Mouse (Mus musculus): ENCODE results near the gene Tbl1xr1. TPM values are rescaled to one million over a fixed set of nuclear protein-coding genes. Genes with fewer than 3 reads are reported as not detected.

Gene Tbl1xr1
- polyA plus RNA-seq, 1 experiment from 2014 or later: 27.5 TPM

DNA sequence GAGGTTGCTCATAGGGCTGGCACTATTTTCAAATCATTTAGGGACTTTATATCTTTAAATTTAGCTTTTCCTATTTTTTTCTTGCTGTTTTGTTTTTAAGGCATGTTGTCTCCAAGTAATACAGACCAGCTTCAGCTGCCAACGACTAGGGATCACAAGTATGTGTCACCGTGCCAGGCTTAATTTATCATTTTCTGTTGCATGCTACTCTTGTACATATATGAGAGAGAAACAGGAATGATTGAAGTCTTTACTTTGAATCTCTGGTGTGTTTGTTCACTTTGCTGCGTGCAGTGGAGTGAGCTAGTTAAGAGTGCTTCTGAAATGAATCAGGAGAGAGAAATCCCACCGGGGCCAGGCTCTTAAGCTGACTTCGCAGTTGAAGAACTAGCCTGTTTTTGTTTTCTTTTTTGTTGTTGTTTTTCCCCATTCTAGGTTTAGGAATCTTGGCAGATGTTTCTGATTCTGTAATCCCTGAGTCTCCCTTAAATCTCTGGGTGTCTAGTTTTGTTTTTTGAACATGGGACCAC lies 27.6 kb downstream of the Tbl1xr1 start:
- H3K27ac ChIP-seq: no peak overlapping the region
- H3K27me3 ChIP-seq (ENCODE audit: low read depth, poor library complexity, severe bottlenecking): no peaks in the 10 kb centered on the region
- H3K4me3 ChIP-seq: no peak overlapping the region
- WGBS: 78% methylated on average over 5 of the region's 5 CpGs
- no peak for DNase-seq (ENCODE audit: low spot score)
- H3K36me3 ChIP-seq: peaks cover 4% of the 10 kb centered on the region; the same call in 1 of the 2 replicates
- H3K9me3 ChIP-seq (replicated peaks): no peaks in the 10 kb centered on the region
- peaks cover 43% of the 10 kb centered on the region for H3K4me1 ChIP-seq

- 28% methylated on average over 6 of the region's 6 CpGs for WGBS
- no peaks in the 10 kb centered on the region for H3K9me3 ChIP-seq (replicated peaks)
- peaks cover 36% of the 10 kb centered on the region for H3K4me1 ChIP-seq
- no peak overlapping the region for H3K27ac ChIP-seq
- H3K36me3 ChIP-seq: peaks cover 7% of the 10 kb centered on the region
- no peak overlapping the region for H3K4me3 ChIP-seq
- no peak for DNase-seq (ENCODE audit: low spot score)
- H3K27me3 ChIP-seq (ENCODE audit: low read depth, poor library complexity, severe bottlenecking): no peaks in the 10 kb centered on the region
Measured at GRCm38 (mm10) chr3:22105471-22105870, 29.0 kb downstream of the Tbl1xr1 start.

DNA sequence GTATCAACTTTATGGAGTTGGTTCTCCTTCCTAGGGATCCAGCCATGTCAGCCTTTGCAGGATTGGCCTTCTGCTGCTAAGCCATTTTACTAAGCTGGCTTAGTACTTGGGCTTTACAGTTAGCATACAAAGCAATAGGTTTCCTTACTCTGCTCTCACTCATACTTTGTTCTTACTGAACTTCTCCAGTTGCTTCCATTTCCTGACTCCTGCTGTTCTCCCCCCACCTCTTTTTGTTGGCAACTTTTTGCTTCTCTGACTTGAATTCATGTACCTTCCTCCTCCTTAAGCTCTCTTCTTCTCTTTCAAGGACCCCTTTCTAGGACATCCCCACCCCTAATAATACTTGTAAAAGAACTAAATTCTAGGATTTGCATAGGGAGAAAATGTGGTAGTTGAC lies 31.6 kb downstream of the Tbl1xr1 start:
- H3K4me3 ChIP-seq: no peak overlapping the region
- H3K36me3 ChIP-seq: peaks cover 13% of the 10 kb centered on the region; the same call in 1 of the 2 replicates
- no peaks in the 10 kb centered on the region for H3K9me3 ChIP-seq (replicated peaks)
- no peak overlapping the region for H3K27ac ChIP-seq
- DNase-seq (ENCODE audit: low spot score): no peak
- H3K4me1 ChIP-seq: peaks cover 24% of the 10 kb centered on the region
- H3K27me3 ChIP-seq (ENCODE audit: low read depth, poor library complexity, severe bottlenecking): no peaks in the 10 kb centered on the region

GRCm38 (mm10) chr3:22109651-22110050 lies 33.2 kb downstream of the Tbl1xr1 start:
- no peak overlapping the region for H3K4me3 ChIP-seq
- H3K27me3 ChIP-seq (ENCODE audit: low read depth, poor library complexity, severe bottlenecking): no peaks in the 10 kb centered on the region
- no peaks in the 10 kb centered on the region for H3K9me3 ChIP-seq (replicated peaks)
- 55% methylated on average over 1 of the region's 1 CpGs for WGBS
- peaks cover 18% of the 10 kb centered on the region for H3K4me1 ChIP-seq
- no peak for DNase-seq (ENCODE audit: low spot score)
- H3K36me3 ChIP-seq: peaks cover 13% of the 10 kb centered on the region; the same call in 1 of the 2 replicates
- H3K27ac ChIP-seq: no peak overlapping the region

- no peak overlapping the region for H3K27ac ChIP-seq
- H3K27me3 ChIP-seq (ENCODE audit: low read depth, poor library complexity, severe bottlenecking): no peaks in the 10 kb centered on the region
- 93% methylated on average over 4 of the region's 4 CpGs for whole genome bisulfite sequencing
- peaks cover 17% of the 10 kb centered on the region for H3K4me1 ChIP-seq
- no peaks in the 10 kb centered on the region for H3K9me3 ChIP-seq (replicated peaks)
- H3K4me3 ChIP-seq: no peak overlapping the region
- H3K36me3 ChIP-seq: peaks cover 13% of the 10 kb centered on the region; the same call in 1 of the 2 replicates
- no peak for DNase-seq (ENCODE audit: low spot score)
Measured at GRCm38 (mm10) chr3:22113773-22114172, 37.3 kb downstream of the Tbl1xr1 start.

DNA sequence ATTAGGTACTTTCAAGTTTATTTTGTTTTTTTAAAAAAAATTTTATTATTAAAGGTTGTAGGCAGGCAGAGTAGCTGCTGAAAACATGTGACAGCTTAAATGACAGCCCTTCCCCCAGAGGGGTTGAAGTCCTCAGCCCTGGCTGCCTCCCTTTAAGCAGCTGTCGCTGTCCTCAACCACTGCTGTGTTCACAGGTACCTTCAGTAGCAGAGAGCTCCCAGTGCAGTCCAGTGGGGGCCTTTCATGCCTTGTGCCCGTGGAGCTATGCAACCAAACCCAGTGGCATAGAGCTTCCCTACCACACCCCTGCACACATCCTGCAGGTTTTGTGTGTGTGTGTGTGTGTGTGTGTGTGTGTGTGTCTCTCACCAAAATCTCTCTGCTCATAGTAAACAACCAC lies 38.8 kb downstream of the Tbl1xr1 start:
- Histone ChIP-seq H3K4me3 (no peak overlapping the region), H3K9me3 (replicated peaks) (no peaks in the 10 kb centered on the region), H3K27ac (no peak overlapping the region), H3K4me1 (peaks cover 17% of the 10 kb centered on the region), H3K27me3 (ENCODE audit: low read depth, poor library complexity, severe bottlenecking) (no peaks in the 10 kb centered on the region), H3K36me3 (peaks cover 10% of the 10 kb centered on the region; the same call in 1 of the 2 replicates)
- WGBS: 48% methylated on average over 2 of the region's 2 CpGs
- no peak for DNase-seq (ENCODE audit: low spot score)

- Histone ChIP-seq H3K27me3 (ENCODE audit: low read depth, poor library complexity, severe bottlenecking) (no peaks in the 10 kb centered on the region), H3K9me3 (replicated peaks) (no peaks in the 10 kb centered on the region), H3K27ac (no peak overlapping the region), H3K4me1 (peaks cover 17% of the 10 kb centered on the region), H3K36me3 (peaks cover 10% of the 10 kb centered on the region; the same call in 1 of the 2 replicates), H3K4me3 (no peak overlapping the region)
- no peak for DNase-seq (ENCODE audit: low spot score)
- WGBS: 88% methylated on average over 3 of the region's 3 CpGs
Measured at GRCm38 (mm10) chr3:22115678-22116077, 39.2 kb downstream of the Tbl1xr1 start.

DNA sequence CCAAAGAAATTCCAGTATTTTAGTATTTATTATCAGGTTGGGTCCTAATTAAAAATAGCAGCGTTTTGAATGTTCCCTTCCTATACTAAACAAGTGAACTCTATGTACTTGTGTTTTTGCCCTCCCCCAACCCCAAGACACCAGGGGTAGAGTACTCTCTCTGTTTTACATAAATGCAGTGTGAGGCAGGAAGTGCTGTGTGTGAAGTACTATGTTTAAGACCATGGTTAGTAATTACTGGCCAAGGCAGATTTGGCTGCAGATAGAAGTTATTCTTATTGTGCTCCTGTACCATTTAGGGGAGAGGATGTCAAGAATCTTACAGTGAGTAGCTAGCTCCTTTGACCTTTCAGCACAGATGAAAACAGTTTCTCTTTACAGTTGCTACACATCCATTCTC lies 39.7 kb downstream of the Tbl1xr1 start:
- Histone ChIP-seq H3K36me3 (peaks cover 8% of the 10 kb centered on the region; the same call in 1 of the 2 replicates), H3K4me3 (no peak overlapping the region), H3K27ac (no peak overlapping the region), H3K9me3 (replicated peaks) (no peaks in the 10 kb centered on the region), H3K4me1 (peaks cover 17% of the 10 kb centered on the region), H3K27me3 (ENCODE audit: low read depth, poor library complexity, severe bottlenecking) (no peaks in the 10 kb centered on the region)
- WGBS: 70% methylated on average over 1 of the region's 1 CpGs
- no peak for DNase-seq (ENCODE audit: low spot score)

- WGBS: 56% methylated on average over 3 of the region's 3 CpGs
- Histone ChIP-seq H3K9me3 (replicated peaks) (no peaks in the 10 kb centered on the region), H3K27me3 (ENCODE audit: low read depth, poor library complexity, severe bottlenecking) (no peaks in the 10 kb centered on the region), H3K4me1 (peaks cover 22% of the 10 kb centered on the region), H3K27ac (no peak overlapping the region), H3K4me3 (no peak overlapping the region), H3K36me3 (no peaks in the 10 kb centered on the region)
- DNase-seq (ENCODE audit: low spot score): no peak
Measured at GRCm38 (mm10) chr3:22121741-22122140, 45.3 kb downstream of the Tbl1xr1 start.

- H3K27ac ChIP-seq: no peak overlapping the region
- 82% methylated on average over 2 of the region's 2 CpGs for WGBS
- H3K27me3 ChIP-seq (ENCODE audit: low read depth, poor library complexity, severe bottlenecking): no peaks in the 10 kb centered on the region
- no peaks in the 10 kb centered on the region for H3K9me3 ChIP-seq (replicated peaks)
- 0 out of 2 replicates have a peak, but pooled peaks cover 4% of the 10 kb centered on the region for H3K36me3 ChIP-seq
- no peak for DNase-seq (ENCODE audit: low spot score)
- no peak overlapping the region for H3K4me3 ChIP-seq
- H3K4me1 ChIP-seq: peaks cover 25% of the 10 kb centered on the region
Measured at GRCm38 (mm10) chr3:22123145-22123544, 46.7 kb downstream of the Tbl1xr1 start.

- no peak overlapping the region for H3K4me3 ChIP-seq
- no peaks in the 10 kb centered on the region for H3K9me3 ChIP-seq (replicated peaks)
- WGBS: 58% methylated on average over 5 of the region's 5 CpGs
- H3K36me3 ChIP-seq: peaks cover 10% of the 10 kb centered on the region; the same call in 1 of the 2 replicates
- no peaks in the 10 kb centered on the region for H3K27me3 ChIP-seq (ENCODE audit: low read depth, poor library complexity, severe bottlenecking)
- DNase-seq (ENCODE audit: low spot score): no peak
- no peak overlapping the region for H3K27ac ChIP-seq
- H3K4me1 ChIP-seq: peaks cover 24% of the 10 kb centered on the region
Measured at GRCm38 (mm10) chr3:22126251-22126826, 49.9 kb downstream of the Tbl1xr1 start.

DNA sequence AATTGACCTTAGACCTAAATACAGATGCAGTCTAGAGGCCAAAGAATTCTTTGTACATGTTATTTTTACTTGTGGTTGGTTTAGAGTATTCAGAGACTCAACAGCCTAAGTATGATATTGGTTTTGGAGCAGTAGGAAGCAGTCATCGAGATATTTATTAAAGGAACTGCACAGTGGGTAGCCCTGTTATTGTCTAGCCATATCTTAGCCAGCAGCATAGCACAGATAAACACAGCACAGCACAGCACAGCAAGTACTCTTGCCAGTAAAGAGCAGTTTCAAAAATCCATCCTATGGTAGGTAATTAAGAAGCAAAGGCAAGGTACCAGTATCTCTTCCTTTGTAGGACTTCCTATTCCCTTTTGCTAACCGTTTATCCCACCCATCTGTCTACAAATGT lies 54.8 kb downstream of the Tbl1xr1 start:
- H3K27me3 ChIP-seq (ENCODE audit: low read depth, poor library complexity, severe bottlenecking): no peaks in the 10 kb centered on the region
- WGBS: 86% methylated on average over 2 of the region's 2 CpGs
- no peaks in the 10 kb centered on the region for H3K9me3 ChIP-seq (replicated peaks)
- no peak overlapping the region for H3K4me3 ChIP-seq
- no peak for DNase-seq (ENCODE audit: low spot score)
- H3K4me1 ChIP-seq: peaks cover 8% of the 10 kb centered on the region
- peaks cover 10% of the 10 kb centered on the region; the same call in 1 of the 2 replicates for H3K36me3 ChIP-seq
- H3K27ac ChIP-seq: no peak overlapping the region

GRCm38 (mm10) chr3:22133626-22134025 lies 57.2 kb downstream of the Tbl1xr1 start:
- 92% methylated on average over 7 of the region's 7 CpGs for WGBS
- Histone ChIP-seq H3K4me1 (no peaks in the 10 kb centered on the region), H3K36me3 (0 out of 2 replicates have a peak, but pooled peaks cover 3% of the 10 kb centered on the region), H3K9me3 (replicated peaks) (no peaks in the 10 kb centered on the region), H3K27me3 (ENCODE audit: low read depth, poor library complexity, severe bottlenecking) (no peaks in the 10 kb centered on the region), H3K4me3 (no peak overlapping the region), H3K27ac (no peak overlapping the region)
- no peak for DNase-seq (ENCODE audit: low spot score)

Data from limb, embryonic 10.5 days (tissue).